Mouse (Mus musculus): ENCODE data around the gene Actr10.

- TF ChIP-seq CTCF (IDR thresholded peaks at IDR 0.05; ENCODE audit: extremely low read depth, insufficient read depth, low read length): no peak
- TF ChIP-seq POLR2A (IDR thresholded peaks at IDR 0.05; ENCODE audit: extremely low read depth, insufficient read depth, low read length): no peak
These were observed 7.9 kb upstream of the Actr10 start for GRCm38 (mm10) chr12:70929781-70930180.

Measured in cortical plate, adult 2 months (tissue).